ENCODE assay signal across 9 mouse cellular contexts in genomic region chr11:55274756-55275155, GRCm38 (mm10).
DNase-seq lines count a peak whose midpoint lies in the region; TF ChIP-seq lines count a peak whose summit lies in the region.
"Had no signal": no experiment of that assay in that cellular context is flagged by ENCODE, and none has a peak within 500 bp of the region (broad histone marks: within the 10 kb centered on the region; RNA-seq: fewer than 3 reads in every experiment).

No protein-coding gene starts in this region.

- H3K79me2 ChIP-seq in myocyte (ENCODE audit: control insufficient read depth, insufficient read depth), result no peaks in the 10 kb centered on the region

- H3K27me3 ChIP-seq in myocyte (ENCODE audit: control insufficient read depth, insufficient read depth, insufficient read length), result no peaks in the 10 kb centered on the region

- TF ChIP-seq POLR2A in myocyte (IDR thresholded peaks at IDR 0.05; ENCODE audit: insufficient read length, low read depth), result no peak

- H3K4me3 ChIP-seq in myocyte, result no peak overlapping the region
- H3K4me3 ChIP-seq: megakaryocyte, embryonic 14.5 days had no signal

- no peaks in the 10 kb centered on the region for H3K36me3 ChIP-seq in myocyte (ENCODE audit: control insufficient read depth, insufficient read depth)

- peak; percentile 31 for DNase-seq in right cerebral cortex, adult 18-20 months
- no peak for DNase-seq in right cerebral cortex, postnatal 10 days (ENCODE audit: low spot score in 2 of 2)
- peak; percentile 68 for DNase-seq in adrenal gland, postnatal 14 days
- peak; percentile 91 for DNase-seq in cerebellum, adult 8-10 months
- DNase-seq in embryo, embryonic 10.5 days (ENCODE audit: low spot score), result no peak
- DNase-seq in layer of hippocampus, postnatal 25 days (ENCODE audit: extremely low spot score in 1 of 2, low spot score in 1 of 2), result no peak
- DNase-seq: kidney, postnatal 36 days had no signal

- H3K4me2 ChIP-seq in myocyte (ENCODE audit: low read depth), result peak overlapping the region; percentile 18

- no peak overlapping the region for H3ac ChIP-seq in myocyte (ENCODE audit: control insufficient read depth, insufficient read length)

TF ChIP-seq in myocyte, 11 proteins besides CTCF, POLR2A, EP300 and RAD21:
- TF ChIP-seq MAX (IDR thresholded peaks at IDR 0.05; ENCODE audit: low read depth) (no peak), MYOD1 (IDR thresholded peaks at IDR 0.05; ENCODE audit: control insufficient read depth in 1 of 3, insufficient read length in 2 of 3, low read depth in 2 of 3) (peak in 1 of 3 experiments; percentile 34), MYOG (IDR thresholded peaks at IDR 0.05; ENCODE audit: control insufficient read depth in 1 of 3, insufficient read depth in 1 of 3, insufficient read length in 2 of 3, low read depth in 2 of 3) (peak in 1 of 3 experiments; percentile 55), CEBPB (IDR thresholded peaks at IDR 0.05; ENCODE audit: insufficient read depth, poor library complexity, severe bottlenecking) (no peak)

Comparison
In these comparisons a context has a peak if more than half of its experiments do, and no peak if none do; other contexts are left out.
1. DNase-seq: peak in right cerebral cortex, adult 18-20 months (single experiment), adrenal gland, postnatal 14 days (single experiment) and cerebellum, adult 8-10 months (single experiment); none in right cerebral cortex, postnatal 10 days (0 of 2), embryo, embryonic 10.5 days (single experiment) and layer of hippocampus, postnatal 25 days (0 of 2).